Mouse (Mus musculus) liver, adult 2 months (tissue): Measurements from ENCODE around the gene Tmem214.

Source experiments
- CTCF ChIP-seq: fragments of 200-500 bp; IDR thresholded peaks from 2 replicates; pipeline ENCODE4 v1.5.1; 2011; ENCODE audit warnings: low read depth, low read length, control low read depth
- POLR2A ChIP-seq: fragments of 200-500 bp; IDR thresholded peaks from 2 replicates; pipeline ENCODE4 v1.6.1; 2011; ENCODE audit warnings: low read length, control low read depth; ENCODE audit not compliant: insufficient read depth; ENCODE audit errors: extremely low read depth

GRCm38 (mm10) chr5:30839731-30840130 lies 28.1 kb upstream of the Tmem214 start:
- no peak for TF ChIP-seq POLR2A
- no peak for TF ChIP-seq CTCF
